Comparison of ENCODE assay signal across 13 mouse cellular contexts in genomic region chr2:69381740-69382139, GRCm38 (mm10). TPM values are rescaled to one million over a fixed set of nuclear protein-coding genes. Genes with fewer than 3 reads are reported as not detected.
DNase-seq lines count a peak whose midpoint lies in the region; ATAC-seq and TF ChIP-seq lines count a peak whose summit lies in the region.
"Had no signal": no experiment of that assay in that cellular context is flagged by ENCODE, and none has a peak within 500 bp of the region (broad histone marks: within the 10 kb centered on the region; RNA-seq: fewer than 3 reads in every experiment).

No protein-coding gene starts in this region.

- H3K9ac ChIP-seq in forebrain, postnatal 0 days: no peak overlapping the region
- no peak overlapping the region for H3K9ac ChIP-seq in lung, postnatal 0 days (replicated peaks; ENCODE audit: low read depth)
- H3K9ac ChIP-seq in embryonic facial prominence, embryonic 14.5 days (ENCODE audit: low read depth, low read length): no peak overlapping the region
- H3K9ac ChIP-seq in kidney, embryonic 16.5 days (replicated peaks; ENCODE audit: low read length): no peak overlapping the region
- H3K9ac ChIP-seq: embryonic facial prominence, embryonic 12.5 days; midbrain, embryonic 15.5 days had no signal

- no peak overlapping the region for H3K4me3 ChIP-seq in forebrain, postnatal 0 days (ENCODE audit: low read depth, low read length)
- H3K4me3 ChIP-seq in forebrain, embryonic 10.5 days: no peak overlapping the region
- no peak overlapping the region for H3K4me3 ChIP-seq in lung, postnatal 0 days (ENCODE audit: low read depth, low read length)
- H3K4me3 ChIP-seq in embryonic facial prominence, embryonic 14.5 days (ENCODE audit: low read depth, low read length): no peak overlapping the region
- H3K4me3 ChIP-seq in kidney, embryonic 16.5 days (ENCODE audit: low read length): no peak overlapping the region
- H3K4me3 ChIP-seq: embryonic facial prominence, embryonic 12.5 days; midbrain, embryonic 15.5 days had no signal

- H3K27me3 ChIP-seq in forebrain, postnatal 0 days (ENCODE audit: insufficient read depth, low read length): no peaks in the 10 kb centered on the region
- no peaks in the 10 kb centered on the region for H3K27me3 ChIP-seq in forebrain, embryonic 10.5 days (ENCODE audit: poor library complexity, severe bottlenecking)
- no peaks in the 10 kb centered on the region for H3K27me3 ChIP-seq in lung, postnatal 0 days (replicated peaks; ENCODE audit: insufficient read depth, low read length)
- no peaks in the 10 kb centered on the region for H3K27me3 ChIP-seq in embryonic facial prominence, embryonic 14.5 days (replicated peaks; ENCODE audit: control insufficient read depth, insufficient read depth, low read length)
- H3K27me3 ChIP-seq in splenic B cell, adult 2 months (ENCODE audit: control insufficient read depth, insufficient read depth, low read length, poor library complexity, severe bottlenecking): no peaks in the 10 kb centered on the region
- H3K27me3 ChIP-seq in kidney, embryonic 16.5 days (ENCODE audit: insufficient read depth, low read length): no peaks in the 10 kb centered on the region
- H3K27me3 ChIP-seq: embryonic facial prominence, embryonic 12.5 days; midbrain, embryonic 15.5 days had no signal

- TF ChIP-seq CTCF in forebrain, postnatal 0 days (IDR thresholded peaks at IDR 0.05; ENCODE audit: low read depth): peak; percentile 42
- TF ChIP-seq CTCF in lung, postnatal 0 days (IDR thresholded peaks at IDR 0.05): peak; percentile 66

- H3K9me3 ChIP-seq in forebrain, postnatal 0 days (ENCODE audit: low read length): no peaks in the 10 kb centered on the region
- H3K9me3 ChIP-seq in forebrain, embryonic 10.5 days: no peaks in the 10 kb centered on the region
- no peaks in the 10 kb centered on the region for H3K9me3 ChIP-seq in lung, postnatal 0 days (ENCODE audit: low read length)
- no peaks in the 10 kb centered on the region for H3K9me3 ChIP-seq in embryonic facial prominence, embryonic 14.5 days (ENCODE audit: control insufficient read depth, low read length)
- no peaks in the 10 kb centered on the region for H3K9me3 ChIP-seq in kidney, embryonic 16.5 days (ENCODE audit: low read length)
- H3K9me3 ChIP-seq: embryonic facial prominence, embryonic 12.5 days; midbrain, embryonic 15.5 days had no signal

- H3K27ac ChIP-seq in forebrain, postnatal 0 days (ENCODE audit: low read depth, low read length): no peak overlapping the region
- no peak overlapping the region for H3K27ac ChIP-seq in forebrain, embryonic 10.5 days
- no peak overlapping the region for H3K27ac ChIP-seq in lung, postnatal 0 days (ENCODE audit: low read length)
- no peak overlapping the region for H3K27ac ChIP-seq in embryonic facial prominence, embryonic 14.5 days (replicated peaks; ENCODE audit: low read depth, low read length)
- no peak overlapping the region for H3K27ac ChIP-seq in kidney, embryonic 16.5 days (ENCODE audit: low read length)
- H3K27ac ChIP-seq: embryonic facial prominence, embryonic 12.5 days; midbrain, embryonic 15.5 days had no signal

- H3K36me3 ChIP-seq in forebrain, postnatal 0 days (ENCODE audit: insufficient read depth): no peaks in the 10 kb centered on the region
- H3K36me3 ChIP-seq in forebrain, embryonic 10.5 days (replicated peaks): no peaks in the 10 kb centered on the region
- H3K36me3 ChIP-seq in lung, postnatal 0 days (ENCODE audit: insufficient read depth, low read length): no peaks in the 10 kb centered on the region
- no peaks in the 10 kb centered on the region for H3K36me3 ChIP-seq in embryonic facial prominence, embryonic 14.5 days (ENCODE audit: control insufficient read depth, insufficient read depth, low read length)
- no peaks in the 10 kb centered on the region for H3K36me3 ChIP-seq in splenic B cell, adult 2 months (ENCODE audit: control insufficient read depth, insufficient read depth, low read length, poor library complexity, severe bottlenecking)
- no peaks in the 10 kb centered on the region for H3K36me3 ChIP-seq in kidney, embryonic 16.5 days (ENCODE audit: insufficient read depth, low read length)
- H3K36me3 ChIP-seq: embryonic facial prominence, embryonic 12.5 days; midbrain, embryonic 15.5 days had no signal

- ATAC-seq in forebrain, postnatal 0 days: no peak
- peak; percentile 34; the same call in 1 of the 2 replicates for ATAC-seq in lung, postnatal 0 days
- no peak for ATAC-seq in embryonic facial prominence, embryonic 14.5 days (ENCODE audit: low read depth)
- ATAC-seq in kidney, embryonic 16.5 days (ENCODE audit: low FRiP score, low TSS enrichment): no peak; the same call in 1 of the 2 replicates
- ATAC-seq: midbrain, embryonic 15.5 days had no signal

- H3K4me2 ChIP-seq in forebrain, postnatal 0 days (ENCODE audit: low read depth): no peak overlapping the region
- H3K4me2 ChIP-seq in lung, postnatal 0 days (replicated peaks; ENCODE audit: low read depth, low read length): no peak overlapping the region
- no peak overlapping the region for H3K4me2 ChIP-seq in embryonic facial prominence, embryonic 14.5 days (ENCODE audit: low read depth, low read length)
- H3K4me2 ChIP-seq in kidney, embryonic 16.5 days (replicated peaks; ENCODE audit: low read depth, low read length): no peak overlapping the region
- H3K4me2 ChIP-seq: embryonic facial prominence, embryonic 12.5 days; midbrain, embryonic 15.5 days had no signal

- 52% methylated on average over 8 of the region's 8 CpGs for WGBS in forebrain, postnatal 0 days
- 51% methylated on average over 8 of the region's 8 CpGs for WGBS in forebrain, embryonic 10.5 days
- 36% methylated on average over 8 of the region's 8 CpGs for WGBS in lung, postnatal 0 days
- WGBS in embryonic facial prominence, embryonic 14.5 days: 57% methylated on average over 8 of the region's 8 CpGs
- WGBS in kidney, embryonic 16.5 days: 41% methylated on average over 8 of the region's 8 CpGs

- TF ChIP-seq EP300 in lung, postnatal 0 days (IDR thresholded peaks at IDR 0.05): no peak

- DNase-seq in forebrain, postnatal 0 days: no peak
- no peak for DNase-seq in forebrain, embryonic 10.5 days (ENCODE audit: extremely low spot score, low spot score)
- DNase-seq in lung, postnatal 0 days (ENCODE audit: low spot score): peak; percentile 65
- no peak for DNase-seq in lung, postnatal 14 days
- peak; percentile 20 for DNase-seq in embryonic facial prominence, embryonic 14.5 days (ENCODE audit: low spot score)
- DNase-seq in splenic B cell, adult 2 months (ENCODE audit: low read depth, low spot score): peak; percentile 2
- no peak for DNase-seq in cerebellum, postnatal 4 days (ENCODE audit: low spot score in 2 of 2)
- DNase-seq: kidney, adult 8-10 months had no signal

- H3K4me1 ChIP-seq in forebrain, postnatal 0 days (ENCODE audit: insufficient read depth): no peaks in the 10 kb centered on the region
- H3K4me1 ChIP-seq in forebrain, embryonic 10.5 days: 0 out of 2 replicates have a peak, but pooled peaks cover 11% of the 10 kb centered on the region
- no peaks in the 10 kb centered on the region for H3K4me1 ChIP-seq in lung, postnatal 0 days (ENCODE audit: insufficient read depth, low read depth, low read length)
- H3K4me1 ChIP-seq in embryonic facial prominence, embryonic 14.5 days (ENCODE audit: control insufficient read depth, insufficient read depth, low read length): no peaks in the 10 kb centered on the region
- H3K4me1 ChIP-seq in kidney, embryonic 16.5 days (ENCODE audit: insufficient read depth, low read length): 0 out of 2 replicates have a peak, but pooled peaks cover 2% of the 10 kb centered on the region
- H3K4me1 ChIP-seq: embryonic facial prominence, embryonic 12.5 days; midbrain, embryonic 15.5 days had no signal

RNA-seq across cellular contexts. Expression of gene Dhrs9, which starts 1.5 kb away (rescaled TPM):
- total RNA-seq in forebrain, postnatal 0 days (2014; rRNA removed): under 0.01 TPM in 1 of 2 replicates, not detected in the other
- polyA plus RNA-seq in forebrain, postnatal 0 days (2015; fragmentation: Nextera tagmentation; extraction: Ambion mirVana): not detected in 2 replicates
- not detected in 2 replicates for polyA plus RNA-seq in forebrain, embryonic 10.5 days (2016; fragmentation: Nextera tagmentation; extraction: Ambion mirVana)
- polyA plus RNA-seq in lung, postnatal 0 days (2015; fragmentation: Nextera tagmentation; extraction: Ambion mirVana): 0.10 and 0.14 TPM in 2 replicates
- polyA plus RNA-seq in embryonic facial prominence, embryonic 14.5 days (2014; fragmentation: Nextera tagmentation; extraction: Ambion mirVana): 0.08 TPM in 1 of 2 replicates, not detected in the other
- polyA plus RNA-seq in kidney, embryonic 16.5 days (2015; fragmentation: Nextera tagmentation; extraction: Ambion mirVana): not detected in 2 replicates
- polyA plus RNA-seq: embryonic facial prominence, embryonic 12.5 days; heart, embryonic 14.5 days; limb, embryonic 11.5 days; midbrain, embryonic 15.5 days had no signal

RNA-seq across cellular contexts. Expression of gene Abcb11, which starts 39.3 kb away (rescaled TPM):
- total RNA-seq in forebrain, postnatal 0 days (2014; rRNA removed): 0.10 and 0.15 TPM in 2 replicates
- 0.05 and 0.10 TPM in 2 replicates for polyA plus RNA-seq in forebrain, postnatal 0 days (2015; fragmentation: Nextera tagmentation; extraction: Ambion mirVana)
- not detected in 2 replicates for polyA plus RNA-seq in forebrain, embryonic 10.5 days (2016; fragmentation: Nextera tagmentation; extraction: Ambion mirVana)
- polyA plus RNA-seq in lung, postnatal 0 days (2015; fragmentation: Nextera tagmentation; extraction: Ambion mirVana): 0.08 and 0.13 TPM in 2 replicates
- polyA plus RNA-seq in embryonic facial prominence, embryonic 14.5 days (2014; fragmentation: Nextera tagmentation; extraction: Ambion mirVana): not detected in 2 replicates
- 0.06 TPM in 1 of 2 replicates, not detected in the other for polyA plus RNA-seq in kidney, embryonic 16.5 days (2015; fragmentation: Nextera tagmentation; extraction: Ambion mirVana)
- polyA plus RNA-seq: embryonic facial prominence, embryonic 12.5 days; heart, embryonic 14.5 days; limb, embryonic 11.5 days; midbrain, embryonic 15.5 days had no signal

Comparison
In these comparisons a context has a peak if more than half of its experiments do, and no peak if none do; other contexts are left out.
1. DNase-seq: peak in lung, postnatal 0 days (single experiment), embryonic facial prominence, embryonic 14.5 days (single experiment) and splenic B cell, adult 2 months (single experiment); none in forebrain, postnatal 0 days (single experiment), forebrain, embryonic 10.5 days (single experiment), lung, postnatal 14 days (single experiment) and cerebellum, postnatal 4 days (0 of 2).